Mouse (Mus musculus) embryonic facial prominence, embryonic 10.5 days (tissue): Measurements from ENCODE around the gene 1700011M02Rik. TPM values are rescaled to one million over a fixed set of nuclear protein-coding genes. Genes with fewer than 3 reads are reported as not detected.

Experiments
- polyA plus RNA-seq: library from polyadenylated mRNA; unstranded; fragments of >200 nt; fragmentation: Nextera tagmentation; extraction: Ambion mirVana; gene quantifications from 2 replicates; pipeline ENCODE4 v1.2.1, GENCODE M21; 2016

The 1700011M02Rik gene
- polyA plus RNA-seq, 1 experiment from 2014 or later = not detected

Other genes starting within 250 kb of the 1700011M02Rik start
- gene Gm3880, start 221.9 kb upstream of the 1700011M02Rik start, polyA plus RNA-seq = not detected in 2 replicates
- gene Gm9112, start 201.3 kb upstream of the 1700011M02Rik start, polyA plus RNA-seq = not detected in 2 replicates
- gene Dmrtc1b, start 201.0 kb upstream of the 1700011M02Rik start, polyA plus RNA-seq = not detected in 2 replicates
- gene Dmrtc1c1, start 105.9 kb upstream of the 1700011M02Rik start, polyA plus RNA-seq = not detected in 2 replicates
- gene Dmrtc1c2, start 54.3 kb upstream of the 1700011M02Rik start, polyA plus RNA-seq = not detected in 2 replicates
- gene 1700031F05Rik, start 40.9 kb upstream of the 1700011M02Rik start, polyA plus RNA-seq = not detected in 2 replicates
- 0.39 and 0.43 TPM in 2 replicates for gene Dmrtc1a, start 218 bp upstream of the 1700011M02Rik start, polyA plus RNA-seq
- not detected in 2 replicates for gene 1700018G05Rik, start 19.5 kb downstream of the 1700011M02Rik start, polyA plus RNA-seq